Mouse (Mus musculus): Measurements from ENCODE around the gene Nubp1.

- TF ChIP-seq CTCF (IDR thresholded peaks at IDR 0.05; ENCODE audit: control insufficient read depth, insufficient read depth, insufficient replicate concordance, low read depth, low read length), result no peak
- no peak for TF ChIP-seq POLR2A (IDR thresholded peaks at IDR 0.05; ENCODE audit: control insufficient read depth, low read depth, low read length)
These were observed 21.6 kb downstream of the Nubp1 start for GRCm38 (mm10) chr16:10433344-10433743.
